Mouse (Mus musculus) olfactory bulb, adult 2 months (tissue): ENCODE results near the gene Pkd1.

Experiments
- CTCF ChIP-seq: fragments of 200-500 bp; IDR thresholded peaks from 2 replicates; pipeline ENCODE4 v1.5.1; 2012; ENCODE audit warnings: low read depth, mild to moderate bottlenecking, low read length, moderate library complexity; ENCODE audit not compliant: insufficient read depth
- POLR2A ChIP-seq: fragments of 200-500 bp; IDR thresholded peaks from 2 replicates; pipeline ENCODE4 v1.6.1; 2012; ENCODE audit warnings: mild to moderate bottlenecking, low read depth, low read length, moderate library complexity; ENCODE audit not compliant: insufficient read depth

DNA sequence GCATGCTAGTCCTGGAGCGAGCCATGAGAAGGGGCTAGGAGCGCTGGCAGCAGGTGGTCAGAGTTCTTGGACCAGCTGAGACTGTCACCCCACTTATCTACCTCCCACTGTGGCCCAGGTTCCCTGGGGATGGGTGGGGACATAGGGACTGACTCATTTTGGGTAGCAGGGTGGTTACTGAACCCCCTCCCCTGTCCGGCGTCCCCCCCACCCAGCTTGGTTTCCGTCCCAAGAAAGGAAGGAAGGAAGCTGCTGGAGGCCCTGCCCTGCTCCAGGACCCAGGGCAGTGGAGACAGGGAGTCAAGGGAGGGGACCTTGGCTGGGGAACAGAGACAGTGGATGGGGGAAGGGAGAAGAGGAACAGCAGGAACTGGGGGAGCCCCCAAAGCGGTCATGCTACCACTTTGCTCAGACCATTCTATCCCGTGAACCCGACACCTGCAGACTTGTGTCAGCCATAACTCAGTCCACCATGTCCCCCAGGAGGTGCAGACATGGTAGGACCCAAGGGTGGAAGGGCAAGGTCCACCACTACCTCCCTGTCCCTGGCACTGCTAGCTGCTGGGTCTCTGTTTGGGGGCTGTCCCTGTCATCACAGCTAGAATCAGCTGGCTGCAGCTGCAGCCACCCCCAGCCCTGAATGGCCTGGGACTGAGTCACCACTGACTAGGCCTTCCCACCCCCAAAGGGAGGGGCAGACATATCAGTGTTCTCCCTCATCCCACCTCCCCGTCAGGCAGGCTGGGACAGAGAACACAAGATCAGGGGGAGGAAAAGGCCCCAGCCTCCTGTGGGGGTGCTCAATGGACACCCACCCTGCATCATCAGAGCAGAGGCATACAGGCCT, 95.5 kb downstream of the Pkd1 start:
- TF ChIP-seq CTCF (no peak), POLR2A (0 out of 2 replicates have a peak, but pooled peaks have one; percentile 19)
